Mouse (Mus musculus): ENCODE measurements around the gene Zfp775. TPM values are rescaled to one million over a fixed set of nuclear protein-coding genes. Genes with fewer than 3 reads are reported as not detected.

The Zfp775 gene
- total RNA-seq, 1 experiment from 2014 or later = 2.6 TPM

GRCm38 (mm10) chr6:48581257-48581656, 20.6 kb upstream of the Zfp775 start:
- ATAC-seq (replicated peaks; ENCODE audit: insufficient number of reproducible peaks, low FRiP score, low TSS enrichment, poor library complexity, severe bottlenecking) = no peak

DNA sequence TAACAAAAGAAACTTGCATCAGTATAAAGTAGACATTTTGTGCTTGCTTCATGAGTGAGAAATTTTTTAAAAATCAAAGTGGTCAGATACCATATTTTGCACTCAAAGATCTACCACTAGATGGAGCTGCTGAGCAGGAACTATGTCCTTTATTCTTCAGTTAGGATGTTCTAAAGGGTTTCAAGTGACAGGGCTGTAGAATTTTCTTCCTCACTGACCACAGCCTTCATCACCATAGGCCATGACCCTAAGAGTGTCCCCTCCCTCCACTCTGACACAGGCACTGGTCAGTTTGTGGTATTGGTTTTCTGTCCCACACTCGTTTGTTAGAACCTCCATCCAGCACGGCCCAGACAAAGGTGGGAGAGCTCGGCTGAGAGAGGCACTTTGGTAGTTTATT, 19.8 kb upstream of the Zfp775 start:
- ATAC-seq (replicated peaks; ENCODE audit: insufficient number of reproducible peaks, low FRiP score, low TSS enrichment, poor library complexity, severe bottlenecking) = 0 out of 2 replicates have a peak, but pooled peaks have one; percentile 51

- ATAC-seq (replicated peaks; ENCODE audit: insufficient number of reproducible peaks, low FRiP score, low TSS enrichment, poor library complexity, severe bottlenecking) = no peak
Measured at GRCm38 (mm10) chr6:48589194-48589750, 12.6 kb upstream of the Zfp775 start, which contains the start of gene Gm45021. TSS of gene Gm45021 (plus strand) at chr6:48589610.

GRCm38 (mm10) chr6:48591221-48591845, 10.5 kb upstream of the Zfp775 start:
- no peak for ATAC-seq (replicated peaks; ENCODE audit: insufficient number of reproducible peaks, low FRiP score, low TSS enrichment, poor library complexity, severe bottlenecking)

DNA sequence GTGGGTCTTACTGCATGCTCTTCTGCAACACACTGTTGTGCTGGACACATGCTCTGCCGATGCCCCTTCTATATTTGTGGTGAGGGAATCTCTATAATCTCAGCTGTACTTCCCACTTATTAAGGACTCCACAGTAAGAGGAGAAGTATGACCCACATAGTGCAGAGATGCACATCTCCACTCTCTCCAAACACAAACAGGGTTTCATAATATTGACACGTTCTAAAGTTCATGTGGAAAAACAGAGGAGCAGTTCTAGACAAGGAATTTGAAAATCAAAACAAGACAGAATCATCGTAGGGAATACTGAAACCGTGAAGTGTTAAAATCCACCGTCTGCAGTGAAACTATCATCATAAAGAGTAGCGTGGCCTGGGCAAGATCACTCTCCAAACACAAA, 10.0 kb upstream of the Zfp775 start:
- ATAC-seq (replicated peaks; ENCODE audit: insufficient number of reproducible peaks, low FRiP score, low TSS enrichment, poor library complexity, severe bottlenecking) = no peak

DNA sequence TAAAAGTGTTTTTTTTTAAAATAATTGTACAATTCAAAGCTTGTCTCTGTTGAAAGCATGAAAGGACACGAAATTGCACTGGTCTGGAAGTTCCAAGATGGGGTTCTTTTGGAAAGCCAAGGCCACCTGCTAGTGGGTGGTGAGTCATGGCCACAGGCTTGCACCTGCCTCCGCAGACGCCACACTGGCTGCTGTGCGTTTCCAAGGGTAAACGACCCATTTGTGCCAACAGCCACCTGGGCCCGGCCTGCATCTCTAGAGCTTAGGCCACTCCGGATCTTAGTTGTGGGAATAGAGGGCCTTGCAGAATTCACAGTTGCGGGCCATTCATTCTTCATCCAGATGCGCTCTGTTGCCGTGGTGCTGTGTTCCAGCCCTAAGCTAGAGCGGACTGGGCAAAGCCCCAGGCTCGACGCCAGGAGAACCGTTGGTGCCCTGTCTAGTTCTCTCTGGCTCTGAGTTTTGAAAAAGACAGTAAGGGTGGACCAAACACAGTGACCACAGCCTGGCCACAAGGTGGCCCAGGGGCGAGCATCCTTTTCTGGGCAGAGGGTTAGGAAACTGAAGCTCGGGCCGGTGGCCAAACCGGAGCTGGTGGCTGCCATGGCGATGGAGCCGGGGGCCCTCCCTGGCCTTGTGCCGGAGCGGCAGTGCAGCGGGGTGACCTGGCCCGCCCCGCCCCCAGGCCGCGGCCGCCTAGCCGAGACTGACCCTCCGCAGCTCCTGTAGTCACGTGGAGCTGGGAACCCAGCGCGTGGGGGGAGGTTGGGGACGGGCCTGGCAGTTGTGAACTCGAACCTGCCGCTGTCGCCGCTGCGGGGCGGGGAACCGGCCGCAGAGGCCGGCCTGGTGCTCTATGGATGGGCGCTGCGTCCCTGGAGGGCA, 8.5 kb upstream of the Zfp775 start, which contains the start of the genes Repin1 and Gm44965:
Repin1 (plus strand) TSS at position 726 of the 885 bp plus-strand sequence.
Gm44965 (plus strand) TSS at position 784 of the 885 bp plus-strand sequence.
- peak; percentile 47 for ATAC-seq (replicated peaks; ENCODE audit: insufficient number of reproducible peaks, low FRiP score, low TSS enrichment, poor library complexity, severe bottlenecking)

DNA sequence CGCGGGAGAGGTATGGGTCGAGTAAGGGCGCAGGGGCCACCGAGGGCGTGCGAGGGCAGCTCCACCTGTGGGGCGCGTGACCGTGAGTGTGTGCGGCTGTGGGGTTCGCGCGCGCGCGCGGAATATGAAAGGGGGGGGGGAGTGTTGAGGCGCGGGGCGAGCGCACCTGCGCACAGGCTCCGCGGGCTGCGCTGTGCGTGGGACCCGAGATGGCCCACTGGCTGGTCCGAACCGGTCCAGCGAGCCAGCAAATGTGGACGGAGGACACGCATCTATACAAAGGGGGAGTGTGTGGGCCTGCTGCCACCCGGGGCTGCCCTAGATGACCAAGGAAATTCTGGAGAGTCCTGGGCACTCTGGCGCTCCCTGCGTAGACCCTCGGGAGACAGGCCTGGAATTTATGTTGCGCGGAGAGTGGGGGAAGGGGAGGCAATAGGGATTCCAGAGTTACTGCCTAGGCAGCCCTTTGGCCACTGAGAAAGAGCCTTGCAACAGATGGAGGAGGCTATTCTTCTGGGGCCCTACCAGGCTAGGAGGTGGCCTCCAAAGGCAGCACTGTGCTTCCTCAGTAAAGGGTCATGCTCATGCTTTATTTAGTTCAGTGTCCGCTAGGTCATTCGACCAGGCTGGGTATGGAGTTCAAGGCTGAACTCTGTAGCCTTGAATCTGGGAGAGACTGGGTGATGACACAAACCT, 7.7 kb upstream of the Zfp775 start:
- 0 out of 2 replicates have a peak, but pooled peaks have one; percentile 20 for ATAC-seq (replicated peaks; ENCODE audit: insufficient number of reproducible peaks, low FRiP score, low TSS enrichment, poor library complexity, severe bottlenecking)

DNA sequence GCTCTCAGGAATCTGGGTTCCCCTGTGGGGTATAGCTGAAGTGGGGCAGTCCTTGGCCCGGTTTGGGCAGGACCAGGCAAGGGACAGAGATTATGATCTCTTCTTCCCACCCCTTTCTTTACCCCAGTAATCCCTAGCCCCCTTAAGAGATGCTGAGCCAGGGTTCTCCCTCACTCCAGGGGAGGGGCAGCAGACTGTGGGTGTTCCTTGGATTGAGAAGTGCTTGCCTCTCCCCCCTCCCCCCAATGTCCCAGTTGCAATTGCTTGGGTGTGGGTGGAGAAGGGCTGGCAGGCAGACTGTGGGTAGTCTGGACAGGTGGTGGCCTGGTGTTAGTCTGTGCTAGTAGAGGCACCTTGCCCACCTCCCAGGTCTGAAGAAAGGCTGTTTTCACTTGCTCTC, 6.6 kb upstream of the Zfp775 start:
- no peak for ATAC-seq (replicated peaks; ENCODE audit: insufficient number of reproducible peaks, low FRiP score, low TSS enrichment, poor library complexity, severe bottlenecking)

DNA sequence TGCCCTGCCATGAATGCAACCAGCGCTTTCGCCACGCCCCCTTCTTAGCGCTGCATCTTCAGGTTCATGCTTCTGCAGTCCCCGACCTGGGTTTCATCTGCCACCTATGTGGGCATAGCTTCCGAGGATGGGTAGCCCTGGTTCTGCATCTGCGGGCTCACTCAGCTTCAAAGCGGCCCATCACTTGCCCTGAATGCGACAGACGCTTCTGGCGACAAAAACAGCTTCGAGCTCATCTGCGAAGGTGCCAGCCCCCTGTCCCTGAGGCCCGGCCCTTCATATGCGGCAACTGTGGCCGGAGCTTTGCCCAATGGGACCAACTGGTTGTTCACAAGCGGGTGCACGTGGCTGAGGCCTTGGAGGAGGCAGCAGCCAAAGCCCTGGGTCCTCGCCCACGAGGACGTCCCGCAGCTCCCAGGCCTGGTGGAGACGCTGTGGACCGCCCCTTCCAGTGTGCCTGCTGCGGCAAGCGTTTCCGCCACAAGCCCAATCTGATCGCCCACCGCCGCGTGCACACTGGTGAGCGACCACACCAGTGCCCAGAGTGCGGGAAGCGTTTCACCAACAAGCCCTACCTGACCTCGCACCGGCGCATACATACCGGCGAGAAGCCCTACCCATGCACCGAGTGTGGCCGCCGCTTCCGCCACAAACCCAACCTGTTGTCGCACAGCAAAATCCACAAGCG, 5.2 kb upstream of the Zfp775 start:
- no peak for ATAC-seq (replicated peaks; ENCODE audit: insufficient number of reproducible peaks, low FRiP score, low TSS enrichment, poor library complexity, severe bottlenecking)

DNA sequence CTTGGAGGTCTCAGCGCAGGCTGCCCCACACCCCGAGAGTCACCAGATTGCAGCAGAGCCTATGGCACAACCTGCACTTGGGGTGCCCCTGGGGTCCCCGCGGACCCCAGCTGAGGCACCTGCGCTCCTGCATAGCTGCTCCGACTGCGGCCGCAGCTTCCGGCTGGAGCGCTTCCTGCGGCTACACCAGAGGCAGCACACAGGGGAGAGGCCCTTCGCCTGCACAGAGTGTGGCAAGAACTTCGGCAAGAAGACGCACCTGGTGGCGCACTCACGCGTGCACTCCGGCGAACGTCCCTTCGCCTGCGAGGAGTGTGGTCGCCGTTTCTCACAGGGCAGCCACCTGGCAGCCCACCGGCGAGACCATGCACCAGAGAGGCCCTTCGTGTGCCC, 4.6 kb upstream of the Zfp775 start:
- no peak for ATAC-seq (replicated peaks; ENCODE audit: insufficient number of reproducible peaks, low FRiP score, low TSS enrichment, poor library complexity, severe bottlenecking)

GRCm38 (mm10) chr6:48600594-48600993, 1.3 kb upstream of the Zfp775 start:
- no peak for ATAC-seq (replicated peaks; ENCODE audit: insufficient number of reproducible peaks, low FRiP score, low TSS enrichment, poor library complexity, severe bottlenecking)

DNA sequence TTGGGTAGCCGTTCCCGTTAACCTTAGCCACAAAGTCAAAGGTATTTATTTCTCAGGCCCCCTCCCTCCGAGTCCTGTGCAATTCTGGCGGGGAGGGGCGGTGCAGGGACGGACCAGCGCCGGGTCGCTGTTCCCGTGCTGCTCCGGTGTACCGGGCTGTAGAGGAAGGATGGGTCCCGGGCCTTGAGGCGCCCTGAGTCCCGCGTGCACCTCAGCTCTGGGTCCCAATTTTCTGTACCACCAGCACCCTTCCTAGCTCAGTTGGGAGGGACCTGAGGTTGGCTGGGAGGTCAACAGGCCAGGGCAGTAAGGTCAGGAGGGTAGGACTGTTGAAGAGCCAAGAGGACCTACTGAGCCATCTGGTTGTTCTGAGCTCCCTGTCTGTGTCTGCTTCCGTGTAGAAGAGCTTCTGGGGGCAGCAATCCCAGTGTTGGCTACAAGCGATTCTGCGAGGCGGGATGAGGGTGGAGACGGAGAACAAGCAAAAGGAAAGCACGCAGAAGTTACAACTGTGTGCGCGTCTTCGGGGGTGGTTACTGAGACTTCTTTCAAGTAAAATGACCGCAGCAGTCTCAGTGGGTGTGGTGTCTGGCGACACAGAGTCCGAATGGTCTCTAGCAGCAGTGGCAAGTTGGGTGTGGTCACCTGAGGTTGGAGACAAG, 348 bp downstream of the Zfp775 start:
- peak; percentile 24 for ATAC-seq (replicated peaks; ENCODE audit: insufficient number of reproducible peaks, low FRiP score, low TSS enrichment, poor library complexity, severe bottlenecking)

GRCm38 (mm10) chr6:48608124-48608523, 6.3 kb downstream of the Zfp775 start:
- ATAC-seq (replicated peaks; ENCODE audit: insufficient number of reproducible peaks, low FRiP score, low TSS enrichment, poor library complexity, severe bottlenecking) = no peak

DNA sequence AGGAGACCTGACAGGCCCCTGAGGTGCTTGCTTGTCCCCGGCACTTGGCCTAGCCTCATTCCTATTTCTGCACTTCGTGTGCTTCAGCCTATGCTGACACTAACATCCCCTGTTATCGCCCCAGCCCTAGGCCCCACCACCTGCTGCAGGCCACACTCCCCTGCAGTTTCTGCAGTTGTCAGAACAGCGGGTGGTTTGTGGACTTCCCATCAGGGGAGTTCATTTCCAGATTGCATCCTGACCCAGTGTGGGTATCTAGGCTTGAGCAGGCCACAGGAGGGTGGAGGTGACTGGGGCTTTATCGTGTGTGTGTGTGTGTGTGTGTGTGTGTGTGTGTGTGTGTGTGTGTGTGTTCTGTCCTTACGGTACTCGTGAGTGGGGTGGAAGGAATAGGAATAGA, 7.6 kb downstream of the Zfp775 start:
- no peak for ATAC-seq (replicated peaks; ENCODE audit: insufficient number of reproducible peaks, low FRiP score, low TSS enrichment, poor library complexity, severe bottlenecking)

DNA sequence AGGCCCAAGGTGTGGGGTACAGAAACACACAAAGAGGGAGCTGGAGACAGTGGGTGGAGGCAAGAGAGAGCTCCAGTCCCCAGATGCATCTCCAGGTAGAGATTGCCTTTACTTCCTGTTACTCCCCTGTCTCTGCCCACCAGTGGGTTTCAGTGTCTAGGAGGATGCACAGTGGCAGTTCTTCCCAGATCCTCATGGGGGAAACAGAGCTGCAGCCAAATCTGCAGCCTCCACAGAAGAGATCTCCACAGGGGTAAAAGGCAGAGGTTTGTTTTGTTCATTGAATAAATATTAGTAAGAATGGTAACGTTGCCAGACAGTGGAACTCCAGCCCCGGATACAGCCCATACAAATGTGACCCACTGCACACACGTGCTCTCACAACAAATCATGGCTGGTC, 8.8 kb downstream of the Zfp775 start:
- ATAC-seq (replicated peaks; ENCODE audit: insufficient number of reproducible peaks, low FRiP score, low TSS enrichment, poor library complexity, severe bottlenecking) = no peak

GRCm38 (mm10) chr6:48613464-48613863, 11.6 kb downstream of the Zfp775 start:
- ATAC-seq (replicated peaks; ENCODE audit: insufficient number of reproducible peaks, low FRiP score, low TSS enrichment, poor library complexity, severe bottlenecking) = no peak

DNA sequence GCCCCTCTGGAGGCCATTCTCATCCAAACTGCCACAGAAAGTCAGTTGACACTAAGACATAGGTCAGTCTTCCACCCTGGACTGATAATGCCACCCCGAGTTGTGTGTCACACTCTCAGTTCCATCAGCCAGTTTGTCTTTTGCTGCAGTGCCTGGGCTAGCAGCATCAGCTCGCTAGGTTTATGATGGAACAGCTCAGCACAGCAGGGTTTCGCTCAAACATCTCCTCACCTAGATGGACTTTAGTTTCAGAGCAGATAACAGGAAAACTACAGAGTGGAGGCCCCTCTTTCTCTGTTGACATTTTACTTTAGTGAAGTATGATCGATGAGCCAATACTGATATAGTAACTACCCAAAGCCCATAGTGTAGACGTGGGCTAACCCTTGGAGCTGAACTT, 12.9 kb downstream of the Zfp775 start:
- no peak for ATAC-seq (replicated peaks; ENCODE audit: insufficient number of reproducible peaks, low FRiP score, low TSS enrichment, poor library complexity, severe bottlenecking)

- no peak for ATAC-seq (replicated peaks; ENCODE audit: insufficient number of reproducible peaks, low FRiP score, low TSS enrichment, poor library complexity, severe bottlenecking)
Measured at GRCm38 (mm10) chr6:48620031-48620430, 18.2 kb downstream of the Zfp775 start.
